Mouse (Mus musculus) gastrocnemius, postnatal 10 days (tissue): ENCODE measurements around the gene Fhit. TPM values are rescaled to one million over a fixed set of nuclear protein-coding genes. Genes with fewer than 3 reads are reported as not detected.

ENCODE experiments used
- DNase-seq: peaks from one replicate; pipeline ENCODE4 v3.0.0; 2021; ENCODE audit warnings: mixed read lengths
- total RNA-seq, 2 experiments: library from RNA; stranded (reverse); gene quantifications; 2 replicates each; pipeline ENCODE4 v1.2.3; 2021

Gene Fhit
- total RNA-seq, 2 experiments from 2014 or later, result 5.8 to 7.0 TPM

DNA sequence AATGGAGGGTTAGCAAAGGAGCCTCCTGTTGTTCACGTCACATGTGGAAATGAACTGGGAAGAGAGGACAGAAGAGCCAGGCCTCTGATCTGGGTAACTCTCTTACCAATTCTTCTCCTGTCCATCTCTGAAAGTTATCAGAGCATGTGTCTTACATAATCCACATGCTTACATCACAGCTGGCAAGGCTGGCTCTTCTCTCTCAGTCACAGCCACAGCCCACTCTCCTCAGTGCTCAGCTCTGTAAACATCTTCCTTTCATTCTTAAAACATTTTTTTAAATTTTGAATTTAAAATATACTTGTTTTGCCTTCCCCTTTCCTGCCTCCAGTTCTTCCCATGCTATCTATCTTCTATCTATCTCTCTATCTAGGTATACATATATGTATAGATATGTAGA lies 1477.5 kb downstream of the Fhit start:
- no peak for DNase-seq

- no peak for DNase-seq
Observed at GRCm38 (mm10) chr14:9672728-9673127, 1489.1 kb downstream of the Fhit start.

GRCm38 (mm10) chr14:9671776-9672175 lies 1490.1 kb downstream of the Fhit start:
- no peak for DNase-seq

DNA sequence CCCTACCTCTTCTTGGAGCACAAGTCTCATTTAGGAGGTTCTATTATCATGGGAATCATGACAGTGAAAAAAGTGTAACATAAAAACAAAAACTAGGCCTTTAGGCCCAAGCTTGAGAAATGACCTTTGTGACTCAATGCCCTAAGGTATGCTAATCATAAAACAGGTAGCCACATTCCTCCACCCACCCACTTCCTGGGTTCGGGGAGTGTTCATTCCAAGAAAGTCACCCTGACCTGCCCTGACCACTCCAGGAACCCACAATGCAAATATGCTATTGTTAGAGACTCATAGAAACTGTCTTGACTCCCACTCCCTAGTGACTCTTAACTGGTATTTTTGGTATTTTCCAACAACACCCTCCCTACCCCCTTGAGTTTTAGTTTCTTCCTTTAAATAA lies 1492.1 kb downstream of the Fhit start:
- no peak for DNase-seq

- no peak for DNase-seq
Observed at GRCm38 (mm10) chr14:9658445-9658844, 1503.4 kb downstream of the Fhit start.

DNA sequence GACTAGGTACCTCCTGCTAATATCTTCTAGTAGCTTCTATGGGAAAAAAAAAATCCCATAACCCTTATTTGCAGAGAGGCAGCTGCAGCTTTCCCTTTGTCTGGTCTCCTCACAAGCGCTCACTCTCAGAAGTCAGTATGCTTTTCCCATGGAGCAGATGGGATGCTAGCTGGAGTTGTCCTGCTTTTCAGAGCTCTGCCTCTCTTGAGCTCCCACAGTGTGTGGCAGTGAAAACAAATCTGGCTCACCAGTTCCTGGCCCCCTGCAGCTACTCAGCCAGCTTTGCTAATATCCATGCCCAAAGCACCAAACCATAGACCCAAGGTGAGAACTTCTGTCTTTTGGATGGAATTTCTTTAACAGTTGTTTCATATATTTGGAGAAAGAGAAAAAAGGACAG lies 1510.4 kb downstream of the Fhit start:
- DNase-seq, result no peak

DNA sequence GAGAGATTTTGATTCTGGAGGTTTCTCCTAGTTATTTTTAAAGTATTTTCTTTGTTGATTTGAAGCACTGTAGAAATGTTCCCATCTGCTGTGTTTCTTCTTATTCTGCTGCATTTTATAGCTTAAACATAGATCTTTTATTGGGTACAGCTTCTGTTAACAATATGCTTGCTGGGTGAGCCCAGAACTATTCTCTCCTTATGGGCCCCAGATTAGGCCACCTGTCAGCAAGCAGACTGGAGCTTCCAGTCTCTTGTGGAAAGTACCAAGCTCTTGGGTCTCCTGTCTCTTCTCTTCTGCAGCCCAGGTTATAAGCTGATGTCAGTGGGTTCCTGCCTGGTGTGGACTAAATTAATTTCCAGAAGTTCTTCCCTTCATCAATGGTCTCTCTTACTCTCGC lies 1513.4 kb downstream of the Fhit start:
- no peak for DNase-seq

GRCm38 (mm10) chr14:9646233-9646632 lies 1515.6 kb downstream of the Fhit start:
- DNase-seq, result no peak

- DNase-seq, result no peak
Observed at GRCm38 (mm10) chr14:9644216-9645166, 1517.3 kb downstream of the Fhit start.

DNA sequence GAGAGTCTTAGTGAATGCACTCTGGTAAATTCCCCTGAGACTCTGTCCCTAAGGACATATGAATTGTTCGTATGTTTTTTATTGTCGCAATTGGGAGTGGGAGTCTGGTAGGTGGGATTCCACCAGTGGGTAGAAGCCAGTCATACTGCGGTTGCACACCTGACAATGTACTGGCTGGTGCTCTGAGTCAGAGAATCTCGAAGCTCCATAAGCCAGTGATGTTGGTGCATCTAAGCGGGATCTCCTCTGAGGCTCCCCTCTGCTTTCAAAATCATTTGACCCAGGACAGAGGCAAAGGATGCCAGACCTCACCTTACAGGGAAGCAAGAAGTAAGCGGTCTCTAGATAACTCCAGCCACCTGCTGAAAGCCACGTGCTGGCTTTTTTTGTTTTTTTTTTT lies 1518.1 kb downstream of the Fhit start:
- no peak for DNase-seq

DNA sequence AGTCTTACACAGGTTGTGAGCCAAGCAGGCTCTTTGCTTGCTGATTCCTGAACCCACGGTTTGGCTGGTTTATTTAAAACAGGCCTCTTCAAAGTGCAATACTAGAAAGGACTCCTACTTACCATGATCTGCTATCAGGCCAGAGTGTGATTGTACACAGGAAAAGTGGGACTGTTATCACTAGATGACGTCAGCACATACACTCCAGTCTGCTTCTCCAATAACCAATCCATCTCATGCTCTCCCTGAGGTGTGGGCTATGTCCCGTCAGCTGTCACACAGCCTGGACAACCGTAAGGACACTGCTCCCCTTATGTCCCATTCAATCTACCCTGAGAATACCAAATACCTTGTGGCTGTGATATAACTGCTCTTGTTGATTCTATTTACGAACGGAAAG lies 1519.2 kb downstream of the Fhit start:
- DNase-seq, result no peak

DNA sequence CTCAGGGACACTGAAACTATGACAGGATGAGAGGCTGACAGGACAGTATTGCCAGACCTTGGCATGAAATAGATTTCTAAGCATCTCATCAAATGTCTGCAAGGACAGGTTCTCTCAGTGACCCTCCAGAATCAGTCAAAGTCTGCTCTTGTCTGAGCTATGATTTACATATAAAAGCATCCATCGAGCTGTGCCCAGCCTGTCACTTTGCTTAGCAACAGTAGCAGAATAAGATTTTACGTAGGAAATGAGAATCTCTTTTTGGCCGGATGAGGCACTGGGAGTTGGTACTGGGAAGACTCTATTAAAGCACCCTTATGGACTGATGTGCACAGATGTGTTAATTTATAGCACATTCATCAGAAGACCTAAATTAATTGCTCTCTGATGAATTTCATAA lies 1519.8 kb downstream of the Fhit start:
- no peak for DNase-seq

GRCm38 (mm10) chr14:9634247-9634991 lies 1527.4 kb downstream of the Fhit start:
- DNase-seq, result no peak

DNA sequence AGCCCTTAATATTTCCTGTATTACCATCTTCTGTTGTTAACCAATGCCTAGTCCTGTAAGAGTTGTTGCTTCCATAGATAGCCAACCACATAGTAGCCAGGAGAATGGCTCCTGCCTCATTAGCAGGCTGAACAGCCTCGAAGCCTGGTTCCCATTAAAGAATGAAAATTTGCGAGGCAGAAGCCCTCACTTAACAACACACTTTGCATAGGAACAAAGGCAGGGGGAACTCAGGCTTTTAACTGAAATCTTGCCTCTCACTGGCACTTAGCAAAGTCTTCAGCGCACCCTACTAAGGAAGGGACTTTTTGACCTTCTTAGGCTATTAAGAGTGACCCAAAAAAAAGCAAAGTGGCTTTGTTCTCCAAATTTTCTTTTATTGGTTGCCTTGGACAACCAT lies 1529.3 kb downstream of the Fhit start:
- DNase-seq, result no peak

DNA sequence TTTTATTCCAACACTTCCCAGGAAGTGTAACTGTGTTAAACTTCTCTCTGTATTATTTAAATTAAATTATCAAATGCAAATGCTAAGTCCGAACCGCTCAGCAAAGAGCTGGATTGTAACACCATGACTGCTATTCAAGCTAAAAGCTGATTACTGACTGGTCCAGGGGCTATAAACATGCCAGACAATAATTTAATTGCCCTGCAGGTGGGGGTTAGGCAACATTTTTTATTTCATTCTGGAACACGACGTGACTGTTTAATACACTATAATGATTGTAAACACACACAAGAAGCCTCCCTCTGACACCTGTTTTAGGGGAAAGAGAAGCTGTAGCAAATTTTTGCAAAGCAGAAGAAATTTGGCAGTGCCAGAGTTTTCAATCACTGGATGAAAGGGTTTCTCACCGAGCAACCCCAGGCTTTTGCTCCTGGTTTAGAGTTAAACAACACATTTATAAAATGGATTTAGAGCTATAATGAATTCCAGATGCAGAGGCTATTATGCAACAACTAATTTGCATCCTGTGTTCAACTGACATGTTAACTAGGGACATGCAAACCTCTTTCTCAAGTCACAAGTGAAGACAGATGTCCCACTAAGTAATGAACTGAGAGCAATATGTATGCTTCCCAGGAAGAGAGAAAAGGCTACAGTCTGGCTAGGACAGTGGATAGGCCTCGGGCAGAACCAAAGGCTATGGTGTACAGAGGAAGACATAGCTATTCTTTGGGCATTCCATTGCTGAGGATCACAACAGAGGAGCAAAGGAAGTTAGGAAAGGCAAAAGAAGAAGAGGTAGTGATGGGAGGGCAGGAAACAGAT lies 1538.4 kb downstream of the Fhit start:
- DNase-seq, result no peak

- no peak for DNase-seq
Observed at GRCm38 (mm10) chr14:9620902-9621540, 1540.8 kb downstream of the Fhit start.

DNA sequence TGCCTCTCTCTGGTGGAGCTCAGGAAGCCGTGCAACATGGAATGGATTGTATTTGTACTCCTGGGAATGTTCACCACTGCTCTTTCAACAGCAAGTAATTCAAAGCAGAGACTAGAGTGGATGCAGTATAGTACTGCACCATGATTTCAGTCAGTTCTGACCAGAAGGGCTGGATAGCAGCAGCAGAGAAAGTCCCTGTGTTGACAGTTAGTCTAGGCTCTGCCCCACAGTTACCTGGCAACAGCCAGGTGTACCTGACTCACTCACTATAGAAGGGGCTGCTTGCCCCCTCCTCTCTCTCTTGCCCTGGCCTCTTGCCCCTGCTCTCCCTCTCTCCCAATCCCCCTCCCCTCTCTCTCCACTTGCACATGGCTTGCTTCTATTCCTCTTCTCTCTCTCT lies 1542.0 kb downstream of the Fhit start:
- no peak for DNase-seq

DNA sequence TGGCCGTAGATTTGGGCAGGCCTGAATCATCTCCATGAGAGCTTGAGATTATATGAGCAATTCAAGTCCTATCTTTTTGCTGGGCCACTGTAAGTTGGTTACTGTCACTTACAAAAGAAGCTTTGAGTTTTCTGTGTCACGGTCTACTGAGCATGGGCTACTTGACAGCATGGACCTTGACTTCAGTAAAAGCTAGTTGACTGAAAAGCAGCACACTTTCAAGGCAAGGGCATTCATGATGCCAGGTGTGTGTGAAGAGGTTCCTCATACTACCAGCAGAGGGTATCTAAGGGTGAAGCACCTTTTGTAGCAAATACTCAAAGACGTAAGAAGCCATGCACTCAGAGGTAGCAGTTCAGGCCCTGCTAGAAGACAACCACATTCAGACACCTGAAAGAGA lies 1548.7 kb downstream of the Fhit start:
- no peak for DNase-seq

- no peak for DNase-seq
Observed at GRCm38 (mm10) chr14:9609120-9609519, 1552.7 kb downstream of the Fhit start.

- DNase-seq, result no peak
Observed at GRCm38 (mm10) chr14:9606584-9607377, 1555.1 kb downstream of the Fhit start.

- no peak for DNase-seq
Observed at GRCm38 (mm10) chr14:9600271-9600670, 1561.6 kb downstream of the Fhit start.
